Mouse (Mus musculus) liver, embryonic 14.5 days (tissue): Measurements from ENCODE around the gene Gm21958.

Source experiments
- CTCF ChIP-seq: IDR thresholded peaks from 2 replicates; pipeline ENCODE4 v1.5.1; 2016; ENCODE audit warnings: antibody characterized with exemption, low read depth, control low read depth
- EP300 ChIP-seq: IDR thresholded peaks from 2 replicates; pipeline ENCODE4 v1.6.1; 2016; ENCODE audit warnings: antibody characterized with exemption, low read depth

DNA sequence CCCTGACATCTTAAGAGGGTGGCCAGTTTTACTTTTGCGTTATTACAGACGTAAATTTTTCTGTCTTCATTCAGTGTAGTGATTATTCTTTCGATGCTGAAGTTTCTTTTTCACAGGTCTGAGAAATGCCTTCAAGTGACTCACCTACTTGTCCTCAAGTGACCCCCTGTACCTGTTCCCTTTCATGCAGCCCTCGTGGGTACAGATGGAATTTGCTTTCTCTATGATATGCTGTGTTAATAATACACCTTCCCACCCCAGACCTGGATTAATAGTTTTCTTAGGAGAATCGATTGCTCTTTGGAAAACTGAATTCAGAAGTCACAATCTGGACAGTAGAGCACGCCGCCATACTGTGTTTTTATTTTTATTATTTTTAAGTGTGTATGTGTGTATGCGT, 23.2 kb upstream of the Gm21958 start:
- TF ChIP-seq EP300 (no peak), CTCF (no peak)
